Mouse (Mus musculus) ES-E14 (cell line): ENCODE data around the gene Parp4. TPM values are rescaled to one million over a fixed set of nuclear protein-coding genes. Genes with fewer than 3 reads are reported as not detected.

Experiments
- DNase-seq: peaks from one replicate; pipeline ENCODE4 v3.0.0-alpha.2; 2013; ENCODE audit warnings: low read depth, low spot score
- H3K27ac ChIP-seq: 2 replicates; pipeline ENCODE4 v1.5.1; 2012; ENCODE audit warnings: low read depth, mild to moderate bottlenecking, low read length, moderate library complexity, mixed read lengths; ENCODE audit not compliant: poor library complexity, insufficient read depth, severe bottlenecking
- H3K36me3 ChIP-seq: 2 replicates; pipeline ENCODE4 v1.6.1; 2012; ENCODE audit warnings: mild to moderate bottlenecking, low read length, moderate library complexity, mixed read lengths; ENCODE audit not compliant: control insufficient read depth, poor library complexity, insufficient read depth, severe bottlenecking
- H3K4me1 ChIP-seq, 2 experiments: fragments of 150-350 bp in 1 of 2; sonication (generic) in 1 of 2; 2 replicates each; pipeline ENCODE4 v1.6.1; 2012; ENCODE audit warnings: low read length in 2 of 2, mild to moderate bottlenecking in 1 of 2, mixed read lengths in 1 of 2; ENCODE audit not compliant: control insufficient read depth in 2 of 2, insufficient read depth in 2 of 2, poor library complexity in 1 of 2
- H3K4me3 ChIP-seq, 2 experiments: fragments of 150-350 bp in 1 of 2; sonication (generic) in 1 of 2; 2 replicates each; pipeline ENCODE4 v1.5.1; 2012; ENCODE audit warnings: low read length in 2 of 2, low read depth in 1 of 2, mild to moderate bottlenecking in 1 of 2, mixed read lengths in 1 of 2; ENCODE audit not compliant: insufficient read depth in 1 of 2, poor library complexity in 1 of 2, severe bottlenecking in 1 of 2
- H3K9ac ChIP-seq: 2 replicates; pipeline ENCODE4 v1.6.1; 2012; ENCODE audit warnings: low read depth, mild to moderate bottlenecking, low read length, mixed read lengths; ENCODE audit not compliant: poor library complexity, insufficient read depth, severe bottlenecking
- H3K9me3 ChIP-seq: fragments of 150-350 bp; sonication (generic); 2 replicates; pipeline ENCODE4 v1.6.1; 2012; ENCODE audit warnings: low read depth, mild to moderate bottlenecking, low read length; ENCODE audit not compliant: control insufficient read depth, insufficient read depth
- CHD2 ChIP-seq: IDR thresholded peaks from 2 replicates; pipeline ENCODE4 v1.6.1; 2014; ENCODE audit warnings: mild to moderate bottlenecking, low read depth, low read length, inconsistent platforms
- HCFC1 ChIP-seq: IDR thresholded peaks from 2 replicates; pipeline ENCODE4 v1.6.1; 2012; ENCODE audit warnings: low read length, inconsistent platforms, borderline replicate concordance; ENCODE audit not compliant: insufficient read depth
- MAFK ChIP-seq: IDR thresholded peaks from 2 replicates; pipeline ENCODE4 v1.6.1; 2014; ENCODE audit warnings: mild to moderate bottlenecking, low read depth, low read length, inconsistent platforms; ENCODE audit not compliant: insufficient read depth
- ZC3H11A ChIP-seq: IDR thresholded peaks from 2 replicates; pipeline ENCODE4 v1.6.1; 2012; ENCODE audit warnings: low read depth, mild to moderate bottlenecking, inconsistent platforms, low read length, borderline replicate concordance
- ZNF384 ChIP-seq: IDR thresholded peaks from 2 replicates; pipeline ENCODE4 v1.6.1; 2012; ENCODE audit warnings: low read depth, low read length, inconsistent platforms
- in situ Hi-C, 2 experiments: fragments of 600-800 bp; cut with MboI; formaldehyde crosslinking; loops; one replicate each; pipeline ENCODE4 v1.15.1; 2025; ENCODE audit warnings: low sequenced_read_pairs in 2 of 2, inconsistent platforms in 1 of 2; ENCODE audit not compliant: unreplicated experiment in 2 of 2
- total RNA-seq: library from RNA; depleted of rRNA; stranded (reverse); fragments of 300-350 nt; gene quantifications from 2 replicates; pipeline ENCODE4 v1.2.3, GENCODE M21; 2012

The Parp4 gene
- total RNA-seq, 1 experiment = 1.7 TPM

- Histone ChIP-seq H3K4me1 (peaks cover 0 to 3% of the 10 kb centered on the region in 2 experiments; a peak in 1 of 4 replicates), H3K9me3 (no peaks in the 10 kb centered on the region), H3K27ac (no peak overlapping the region), H3K9ac (no peak overlapping the region), H3K4me3 (no peak overlapping the region), H3K36me3 (no peaks in the 10 kb centered on the region)
- DNase-seq = no peak
- TF ChIP-seq ZC3H11A (no peak), MAFK (no peak), HCFC1 (no peak), ZNF384 (no peak), CHD2 (no peak)
- in situ Hi-C loops = no loop called here
Measured at GRCm38 (mm10) chr14:56647206-56647605, 71.8 kb downstream of the Parp4 start.

GRCm38 (mm10) chr14:56649448-56649847 is 74.0 kb downstream of the Parp4 start:
- DNase-seq = no peak
- no peaks in the 10 kb centered on the region for H3K9me3 ChIP-seq
- TF ChIP-seq CHD2 = no peak
- peak; percentile 62; the same call in 1 of the 2 replicates for TF ChIP-seq ZNF384
- no peaks in the 10 kb centered on the region for H3K36me3 ChIP-seq
- H3K27ac ChIP-seq = no peak overlapping the region
- no peak overlapping the region for H3K9ac ChIP-seq
- in situ Hi-C loops = no loop called here
- peaks cover 0 to 3% of the 10 kb centered on the region in 2 experiments; a peak in 1 of 4 replicates for H3K4me1 ChIP-seq
- H3K4me3 ChIP-seq = no peak overlapping the region

DNA sequence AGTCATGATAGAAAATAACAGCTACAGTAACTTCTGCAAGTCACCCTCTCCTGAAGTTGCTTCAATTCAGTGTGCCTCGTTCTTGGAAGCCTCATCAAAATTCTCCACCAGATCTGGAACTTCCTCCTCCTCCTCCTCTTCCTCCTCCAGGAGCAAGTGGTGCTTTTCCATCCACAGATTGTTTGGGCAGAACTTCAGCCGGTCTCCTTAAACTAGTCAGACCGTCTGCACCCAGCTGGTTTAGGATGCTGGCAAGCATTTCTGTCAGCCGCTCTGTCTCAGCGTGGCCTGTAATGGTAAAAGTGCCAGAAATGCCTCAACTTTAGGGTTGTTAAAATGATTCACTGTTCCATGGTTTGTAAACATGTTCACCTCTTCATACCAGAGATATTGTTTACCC is 90.2 kb downstream of the Parp4 start:
- no peak overlapping the region for H3K27ac ChIP-seq
- H3K9ac ChIP-seq = no peak overlapping the region
- no peaks in the 10 kb centered on the region for H3K36me3 ChIP-seq
- H3K4me3 ChIP-seq = no peak overlapping the region
- TF ChIP-seq CHD2 = no peak
- TF ChIP-seq ZNF384 = no peak
- TF ChIP-seq HCFC1 = no peak
- TF ChIP-seq ZC3H11A = no peak
- no peak for TF ChIP-seq MAFK
- H3K4me1 ChIP-seq = peaks cover 2 to 5% of the 10 kb centered on the region in 2 experiments; a peak in 2 of 4 replicates
- H3K9me3 ChIP-seq = no peaks in the 10 kb centered on the region
- DNase-seq = no peak
- in situ Hi-C loops = no loop called here

- Histone ChIP-seq H3K4me3 (peak overlapping the region in 1 of 2 experiments; percentile 74; a peak in 2 of 4 replicates), H3K27ac (no peak overlapping the region), H3K9me3 (no peaks in the 10 kb centered on the region), H3K4me1 (peaks cover 2 to 5% of the 10 kb centered on the region in 2 experiments; a peak in 2 of 4 replicates), H3K36me3 (peaks cover 2% of the 10 kb centered on the region), H3K9ac (peak overlapping the region; percentile 63; the same call in 1 of the 2 replicates)
- in situ Hi-C loops = no loop called here
- TF ChIP-seq ZNF384 (peak; percentile 61; the same call in 1 of the 2 replicates), CHD2 (no peak), HCFC1 (no peak), MAFK (no peak), ZC3H11A (no peak)
- no peak for DNase-seq
Measured at GRCm38 (mm10) chr14:56666909-56667308, 91.5 kb downstream of the Parp4 start.

DNA sequence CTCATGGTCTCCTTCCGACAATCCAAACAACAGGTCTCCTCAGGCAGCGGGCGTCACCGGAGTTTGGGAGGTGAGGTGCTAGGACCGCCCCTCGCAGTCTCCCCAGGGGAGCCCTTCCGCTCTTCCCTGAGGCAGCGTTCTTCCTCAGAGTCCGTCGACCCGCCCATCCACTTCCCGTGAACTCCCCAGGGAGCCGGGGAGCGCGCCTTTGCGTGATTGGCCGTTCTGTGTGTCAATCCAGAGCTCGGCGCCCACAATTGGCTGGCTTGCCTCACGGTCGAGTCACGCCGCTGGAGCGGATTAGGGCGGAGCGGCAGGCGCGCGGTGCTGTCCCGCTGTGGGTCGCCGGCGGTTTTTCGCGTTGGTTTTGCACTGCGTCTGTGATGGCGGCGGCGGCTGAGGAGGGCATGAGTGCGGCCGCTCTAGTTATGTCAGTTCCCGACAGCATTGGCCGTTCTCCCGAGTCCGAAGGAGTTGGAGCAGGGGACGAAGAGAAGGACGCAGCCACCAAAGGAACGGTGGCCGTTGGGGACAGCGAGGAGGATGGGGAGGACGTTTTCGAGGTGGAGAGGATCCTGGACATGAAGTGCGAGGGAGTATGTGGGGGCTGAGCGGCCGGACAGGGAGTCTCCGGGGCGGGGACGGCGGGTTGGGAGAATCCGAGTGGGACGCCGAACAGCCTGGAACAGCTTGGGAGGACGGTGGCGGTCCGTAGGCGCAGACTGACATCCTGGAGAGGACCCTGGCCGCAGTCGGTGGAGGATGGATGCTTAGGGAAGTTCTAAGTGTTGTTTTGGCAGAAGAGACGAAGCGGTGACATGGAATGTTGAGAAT is 92.8 kb downstream of the Parp4 start, which contains the start of gene Mphosph8:
Gene Mphosph8 (plus strand): TSS at position 280 of the 834 bp plus-strand sequence.
- Histone ChIP-seq H3K4me1 (peaks cover 2 to 5% of the 10 kb centered on the region in 2 experiments; a peak in 2 of 4 replicates), H3K4me3 (peak within 1 kb of the TSS; percentile 93 to 100), H3K9ac (peak within 1 kb of the TSS; percentile 91), H3K27ac (peak within 1 kb of the TSS; percentile 80), H3K36me3 (peaks cover 5% of the 10 kb centered on the region), H3K9me3 (no peaks in the 10 kb centered on the region)
- no peak for TF ChIP-seq MAFK
- TF ChIP-seq CHD2 = peak; percentile 89
- TF ChIP-seq HCFC1 = no peak
- TF ChIP-seq ZC3H11A = no peak
- no peak for TF ChIP-seq ZNF384
- DNase-seq = peak; percentile 99
- in situ Hi-C loops = no loop called here
